Mouse (Mus musculus): ENCODE measurements at regions not wholly inside any gene's neighbourhood (a gene's known extent, or its start where the extent isn't known, plus 50 kb on each side); places are given as distances from the start of the nearest gene placed in this dataset.

DNA sequence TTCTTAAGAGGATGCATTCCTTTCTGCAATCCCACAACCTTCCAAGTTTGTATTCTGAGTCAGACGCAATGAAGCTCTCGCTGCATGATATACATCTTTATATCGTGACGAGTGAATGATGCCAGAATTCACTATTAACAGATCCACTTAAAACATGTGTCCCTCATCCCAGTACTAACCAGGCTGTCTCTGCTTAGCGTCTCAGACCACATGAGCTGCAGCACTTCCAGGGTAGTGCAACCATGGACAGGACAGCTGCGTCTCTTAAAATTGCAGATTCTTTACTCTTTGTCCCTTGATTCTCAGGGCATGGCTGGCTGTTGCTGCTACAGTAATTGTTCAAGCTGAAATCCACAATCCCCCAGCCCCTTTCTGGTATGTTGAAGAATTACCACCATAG, 491.9 kb downstream of the Dcdc2c start:
- Histone ChIP-seq H3K27me3 (ENCODE audit: control insufficient read depth, insufficient read depth, low read length) (no peaks in the 10 kb centered on the region), H3K4me1 (ENCODE audit: control insufficient read depth, insufficient read depth, insufficient read length, low read length) (no peaks in the 10 kb centered on the region), H3K4me3 (ENCODE audit: low read depth, low read length) (no peak overlapping the region), H3K36me3 (ENCODE audit: control insufficient read depth, insufficient read depth, low read length) (no peaks in the 10 kb centered on the region), H3K27ac (ENCODE audit: insufficient read depth, low read depth, low read length) (no peak overlapping the region)
- 75% methylated on average over 6 of the region's 6 CpGs for WGBS
- TF ChIP-seq CTCF (IDR thresholded peaks at IDR 0.05; ENCODE audit: extremely low read depth, insufficient read length, insufficient replicate concordance, low read depth, low read length) = no peak
- TF ChIP-seq POLR2A (IDR thresholded peaks at IDR 0.05; ENCODE audit: low read depth, low read length) = no peak

DNA sequence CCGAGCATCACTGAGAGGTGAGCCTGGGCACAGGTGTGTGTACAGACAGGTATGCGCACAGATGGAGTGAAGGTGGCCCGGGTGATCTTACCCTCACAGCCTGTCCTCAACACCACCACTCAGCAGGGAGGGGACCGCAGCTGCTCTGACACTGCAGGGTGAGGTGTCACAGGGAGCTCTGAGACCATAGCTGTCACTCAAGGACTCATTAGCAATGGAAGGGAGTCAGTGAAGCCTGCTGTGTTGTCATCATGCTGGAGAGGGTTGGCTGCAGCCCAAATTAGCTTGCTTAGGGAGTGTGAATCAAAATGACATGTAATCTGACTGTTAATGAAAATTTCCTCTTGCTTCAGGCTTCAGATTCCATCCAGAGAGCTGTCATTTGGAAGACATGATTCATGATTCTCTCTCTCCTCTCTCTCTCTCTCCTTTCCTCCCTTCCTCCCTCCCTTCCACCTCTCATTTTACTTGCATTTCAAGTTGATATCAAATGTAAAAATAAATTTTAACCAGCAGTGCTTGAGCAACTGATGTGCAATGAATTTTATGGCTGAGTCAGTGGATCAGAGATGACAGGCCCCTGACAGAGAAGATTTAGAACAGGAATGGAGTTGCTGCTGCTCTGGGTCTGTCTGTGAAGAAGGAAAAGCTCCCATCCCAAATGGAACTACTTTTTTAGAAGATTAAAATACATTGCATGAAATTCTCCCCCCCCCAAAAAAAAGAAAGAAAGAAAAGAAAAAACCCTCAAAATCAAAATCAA, 496.5 kb downstream of the Dcdc2c start:
- Histone ChIP-seq H3K27ac (ENCODE audit: insufficient read depth, low read depth, low read length) (no peak overlapping the region), H3K4me3 (ENCODE audit: low read depth, low read length) (no peak overlapping the region), H3K36me3 (ENCODE audit: control insufficient read depth, insufficient read depth, low read length) (no peaks in the 10 kb centered on the region), H3K4me1 (ENCODE audit: control insufficient read depth, insufficient read depth, insufficient read length, low read length) (no peaks in the 10 kb centered on the region), H3K27me3 (ENCODE audit: control insufficient read depth, insufficient read depth, low read length) (no peaks in the 10 kb centered on the region)
- no peak for TF ChIP-seq POLR2A (IDR thresholded peaks at IDR 0.05; ENCODE audit: low read depth, low read length)
- TF ChIP-seq CTCF (IDR thresholded peaks at IDR 0.05; ENCODE audit: extremely low read depth, insufficient read length, insufficient replicate concordance, low read depth, low read length) = no peak
- WGBS = 62% methylated on average over 4 of the region's 4 CpGs

GRCm38 (mm10) chr12:28054444-28054843, 497.8 kb downstream of the Dcdc2c start:
- Histone ChIP-seq H3K27ac (ENCODE audit: insufficient read depth, low read depth, low read length) (no peak overlapping the region), H3K4me3 (ENCODE audit: low read depth, low read length) (no peak overlapping the region), H3K36me3 (ENCODE audit: control insufficient read depth, insufficient read depth, low read length) (no peaks in the 10 kb centered on the region), H3K4me1 (ENCODE audit: control insufficient read depth, insufficient read depth, insufficient read length, low read length) (no peaks in the 10 kb centered on the region), H3K27me3 (ENCODE audit: control insufficient read depth, insufficient read depth, low read length) (no peaks in the 10 kb centered on the region)
- TF ChIP-seq CTCF (IDR thresholded peaks at IDR 0.05; ENCODE audit: extremely low read depth, insufficient read length, insufficient replicate concordance, low read depth, low read length) = no peak
- TF ChIP-seq POLR2A (IDR thresholded peaks at IDR 0.05; ENCODE audit: low read depth, low read length) = no peak
- 89% methylated on average over 11 of the region's 11 CpGs for WGBS

- Histone ChIP-seq H3K27ac (ENCODE audit: insufficient read depth, low read depth, low read length) (no peak overlapping the region), H3K4me3 (ENCODE audit: low read depth, low read length) (no peak overlapping the region), H3K36me3 (ENCODE audit: control insufficient read depth, insufficient read depth, low read length) (no peaks in the 10 kb centered on the region), H3K27me3 (ENCODE audit: control insufficient read depth, insufficient read depth, low read length) (no peaks in the 10 kb centered on the region), H3K4me1 (ENCODE audit: control insufficient read depth, insufficient read depth, insufficient read length, low read length) (no peaks in the 10 kb centered on the region)
- no peak for TF ChIP-seq POLR2A (IDR thresholded peaks at IDR 0.05; ENCODE audit: low read depth, low read length)
- no peak for TF ChIP-seq CTCF (IDR thresholded peaks at IDR 0.05; ENCODE audit: extremely low read depth, insufficient read length, insufficient replicate concordance, low read depth, low read length)
- 59% methylated on average over 4 of the region's 4 CpGs for WGBS
Observed at GRCm38 (mm10) chr12:28047989-28048388, 504.2 kb downstream of the Dcdc2c start.

DNA sequence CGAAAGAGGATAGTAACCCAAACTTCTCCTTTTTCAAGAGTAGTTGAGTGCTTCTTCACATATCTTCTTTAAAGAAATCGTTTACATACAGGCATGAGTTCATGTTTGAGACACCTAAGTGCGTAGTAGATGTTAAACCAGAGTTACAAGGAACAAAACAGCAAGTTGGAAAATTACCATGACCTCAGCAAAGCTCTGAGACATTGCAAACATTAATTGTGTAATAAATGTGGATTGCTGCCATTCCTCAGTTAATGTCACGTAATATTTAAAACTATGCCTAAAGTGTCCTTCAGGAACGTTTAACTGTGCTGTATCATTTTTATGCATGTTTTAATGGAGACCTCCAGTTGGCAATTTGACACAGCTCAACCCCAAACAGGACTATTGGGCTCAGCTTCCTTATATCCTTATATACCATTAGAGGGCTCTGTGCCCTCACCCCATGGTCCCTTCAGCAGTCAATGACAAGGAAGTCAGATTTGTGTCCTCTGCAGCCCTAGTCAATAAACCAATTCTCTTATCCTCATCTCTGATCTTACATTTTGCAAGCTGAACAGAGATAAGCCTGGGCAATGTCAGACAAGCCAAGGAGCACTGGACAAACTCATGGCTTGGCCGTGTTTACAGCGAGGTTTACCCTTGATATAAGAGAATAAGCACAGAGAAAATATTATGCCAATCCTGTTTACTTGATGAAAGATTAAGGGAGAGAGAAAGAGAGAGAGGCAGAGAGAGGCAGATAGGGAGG, 513.9 kb downstream of the Dcdc2c start:
- H3K27me3 ChIP-seq (ENCODE audit: control insufficient read depth, insufficient read depth, low read length) = no peaks in the 10 kb centered on the region
- no peak overlapping the region for H3K27ac ChIP-seq (ENCODE audit: insufficient read depth, low read depth, low read length)
- WGBS = 53% methylated on average over 7 of the region's 7 CpGs
- no peaks in the 10 kb centered on the region for H3K4me1 ChIP-seq (ENCODE audit: control insufficient read depth, insufficient read depth, insufficient read length, low read length)
- no peaks in the 10 kb centered on the region for H3K36me3 ChIP-seq (ENCODE audit: control insufficient read depth, insufficient read depth, low read length)
- no peak overlapping the region for H3K4me3 ChIP-seq (ENCODE audit: low read depth, low read length)
- TF ChIP-seq CTCF (IDR thresholded peaks at IDR 0.05; ENCODE audit: extremely low read depth, insufficient read length, insufficient replicate concordance, low read depth, low read length) (no peak), POLR2A (IDR thresholded peaks at IDR 0.05; ENCODE audit: low read depth, low read length) (no peak)

DNA sequence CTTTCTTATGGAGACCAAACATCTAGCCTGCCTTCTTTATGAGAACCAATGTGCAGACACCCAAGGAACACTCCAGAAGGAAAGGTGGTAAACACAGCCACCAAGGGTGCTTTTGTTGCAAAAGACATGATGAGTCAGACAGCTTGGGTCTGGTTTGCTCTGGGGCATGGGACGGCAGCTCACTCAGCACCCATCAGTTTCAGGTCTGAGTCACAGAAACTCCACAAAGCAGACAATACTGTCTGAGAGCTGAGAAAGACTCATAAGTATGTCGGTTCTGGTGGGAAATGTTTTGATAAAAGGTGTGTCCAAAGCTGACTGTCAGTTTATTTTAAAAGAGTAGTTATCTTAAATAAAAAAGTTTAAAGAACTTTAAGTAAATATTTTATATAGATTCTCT, 553.0 kb downstream of the Dcdc2c start:
- TF ChIP-seq POLR2A (IDR thresholded peaks at IDR 0.05; ENCODE audit: low read depth, low read length) (no peak), CTCF (IDR thresholded peaks at IDR 0.05; ENCODE audit: extremely low read depth, insufficient read length, insufficient replicate concordance, low read depth, low read length) (no peak)
- no peaks in the 10 kb centered on the region for H3K4me1 ChIP-seq (ENCODE audit: control insufficient read depth, insufficient read depth, insufficient read length, low read length)
- H3K4me3 ChIP-seq (ENCODE audit: low read depth, low read length) = no peak overlapping the region
- 66% methylated on average over 2 of the region's 2 CpGs for WGBS
- H3K27me3 ChIP-seq (ENCODE audit: control insufficient read depth, insufficient read depth, low read length) = no peaks in the 10 kb centered on the region
- H3K27ac ChIP-seq (ENCODE audit: insufficient read depth, low read depth, low read length) = no peak overlapping the region
- no peaks in the 10 kb centered on the region for H3K36me3 ChIP-seq (ENCODE audit: control insufficient read depth, insufficient read depth, low read length)

GRCm38 (mm10) chr12:27992152-27992551, 560.0 kb downstream of the Dcdc2c start:
- Histone ChIP-seq H3K4me3 (ENCODE audit: low read depth, low read length) (no peak overlapping the region), H3K36me3 (ENCODE audit: control insufficient read depth, insufficient read depth, low read length) (no peaks in the 10 kb centered on the region), H3K27me3 (ENCODE audit: control insufficient read depth, insufficient read depth, low read length) (no peaks in the 10 kb centered on the region), H3K27ac (ENCODE audit: insufficient read depth, low read depth, low read length) (no peak overlapping the region), H3K4me1 (ENCODE audit: control insufficient read depth, insufficient read depth, insufficient read length, low read length) (no peaks in the 10 kb centered on the region)
- WGBS = 55% methylated on average over 3 of the region's 3 CpGs
- TF ChIP-seq POLR2A (IDR thresholded peaks at IDR 0.05; ENCODE audit: low read depth, low read length) = no peak
- TF ChIP-seq CTCF (IDR thresholded peaks at IDR 0.05; ENCODE audit: extremely low read depth, insufficient read length, insufficient replicate concordance, low read depth, low read length) = no peak

Measured in small intestine, adult 2 months (tissue).